In the genomic region with DNA sequence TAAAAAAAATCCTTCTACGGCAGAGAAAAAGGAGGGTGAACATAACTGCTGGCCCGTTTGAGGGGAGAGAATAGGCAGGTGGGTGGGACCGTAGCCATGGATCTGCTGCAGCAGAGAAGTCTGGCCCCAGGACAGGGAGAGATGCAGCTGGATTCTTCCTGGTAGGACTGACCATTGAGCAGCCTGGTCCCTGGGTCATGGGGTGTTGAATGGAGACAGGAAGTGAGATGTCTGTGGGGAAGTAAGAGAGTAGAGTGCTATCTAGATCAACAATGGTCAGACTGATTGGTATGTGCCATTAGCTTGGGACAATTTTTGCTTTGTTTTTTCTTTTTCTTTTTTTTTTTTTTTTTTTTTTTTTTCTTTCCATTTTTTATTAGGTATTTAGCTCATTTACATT, we compare ENCODE assay signal across 30 mouse cellular contexts.
DNase-seq lines count a peak whose midpoint lies in the region; ATAC-seq and TF ChIP-seq lines count a peak whose summit lies in the region.
"Had no signal": no experiment of that assay in that cellular context is flagged by ENCODE, and none has a peak within 500 bp of the region (broad histone marks: within the 10 kb centered on the region; RNA-seq: fewer than 3 reads in every experiment).

No protein-coding gene starts in this region.

- H3K9me3 ChIP-seq in lung, embryonic 14.5 days (ENCODE audit: low read depth, low read length) = 0 out of 2 replicates have a peak, but pooled peaks cover 4% of the 10 kb centered on the region
- H3K9me3 ChIP-seq in ES-Bruce4 (replicated peaks; ENCODE audit: control insufficient read depth, insufficient read depth, low read length, poor library complexity, severe bottlenecking) = no peaks in the 10 kb centered on the region
- H3K9me3 ChIP-seq: heart, embryonic 12.5 days; hindbrain, embryonic 10.5 days; intestine, embryonic 15.5 days; lung, embryonic 15.5 days had no signal

- H3K27ac ChIP-seq in lung, embryonic 14.5 days (ENCODE audit: low read depth) = no peak overlapping the region
- H3K27ac ChIP-seq in ES-Bruce4 (ENCODE audit: insufficient read depth, low read length) = no peak overlapping the region
- H3K27ac ChIP-seq in bone marrow macrophage, adult 2 months (ENCODE audit: insufficient read depth, low read depth, low read length) = peak overlapping the region; percentile 5; the same call in 1 of the 2 replicates
- H3K27ac ChIP-seq: heart, adult 2 months; hindbrain, embryonic 10.5 days; intestine, embryonic 15.5 days; kidney, postnatal 0 days; liver, embryonic 14.5 days; lung, embryonic 15.5 days; neural tube, embryonic 12.5 days had no signal

- H3K4me2 ChIP-seq in lung, embryonic 14.5 days = no peak overlapping the region
- H3K4me2 ChIP-seq: heart, embryonic 12.5 days; intestine, embryonic 15.5 days; lung, embryonic 15.5 days; midbrain, embryonic 11.5 days; neural tube, embryonic 12.5 days had no signal

- H3K4me1 ChIP-seq in lung, embryonic 14.5 days (ENCODE audit: insufficient read depth) = peaks cover 4% of the 10 kb centered on the region; the same call in 1 of the 2 replicates
- H3K4me1 ChIP-seq in lung, adult 2 months (ENCODE audit: control insufficient read depth, insufficient read depth, low read length) = no peaks in the 10 kb centered on the region
- H3K4me1 ChIP-seq in ES-Bruce4 (ENCODE audit: control insufficient read depth, insufficient read depth, low read length) = peaks cover 25% of the 10 kb centered on the region
- peaks cover 49% of the 10 kb centered on the region for H3K4me1 ChIP-seq in bone marrow macrophage, adult 2 months (ENCODE audit: control insufficient read depth, insufficient read depth, low read length)
- H3K4me1 ChIP-seq: neural tube, embryonic 12.5 days had no signal

- H3K9ac ChIP-seq in lung, embryonic 14.5 days = no peak overlapping the region
- H3K9ac ChIP-seq in ES-Bruce4 (ENCODE audit: low read depth, poor library complexity, severe bottlenecking) = no peak overlapping the region
- H3K9ac ChIP-seq: heart, embryonic 12.5 days; intestine, embryonic 15.5 days; liver, embryonic 14.5 days; lung, embryonic 15.5 days; neural tube, embryonic 12.5 days had no signal

- no peaks in the 10 kb centered on the region for H3K36me3 ChIP-seq in lung, embryonic 14.5 days (ENCODE audit: insufficient read depth)
- peaks cover 35% of the 10 kb centered on the region for H3K36me3 ChIP-seq in ES-Bruce4 (ENCODE audit: control insufficient read depth, insufficient read depth, low read length, poor library complexity, severe bottlenecking)
- H3K36me3 ChIP-seq: heart, embryonic 12.5 days; hindbrain, embryonic 10.5 days; intestine, embryonic 15.5 days; lung, embryonic 15.5 days; neural tube, embryonic 12.5 days had no signal

- DNase-seq in lung, embryonic 14.5 days = peak; percentile 28
- no peak for DNase-seq in lung, adult 2 months
- DNase-seq in frontal cortex, postnatal 36 days (ENCODE audit: low spot score in 2 of 2) = no peak
- no peak for DNase-seq in layer of hippocampus, adult 11-12 months (ENCODE audit: low spot score)
- DNase-seq: adrenal gland, postnatal 25 days; cerebellum, adult 2 months; cerebellum, postnatal 25 days; gastrocnemius, postnatal 25 days; heart, adult 2 months; kidney, adult 8-10 months; layer of hippocampus, adult 9-11 months; liver; right cerebral cortex, adult 18-20 months had no signal

- H3K4me3 ChIP-seq in lung, embryonic 14.5 days (ENCODE audit: low read depth, low read length) = no peak overlapping the region
- H3K4me3 ChIP-seq in lung, adult 2 months (replicated peaks; ENCODE audit: extremely low read depth, low read depth, low read length) = no peak overlapping the region
- H3K4me3 ChIP-seq in ES-Bruce4 (ENCODE audit: low read depth, low read length) = no peak overlapping the region
- H3K4me3 ChIP-seq in bone marrow macrophage, adult 2 months (ENCODE audit: insufficient read depth, low read length) = no peak overlapping the region
- H3K4me3 ChIP-seq: heart, adult 2 months; heart, embryonic 12.5 days; hindbrain, embryonic 10.5 days; intestine, embryonic 15.5 days; lung, embryonic 15.5 days; myocyte; neural tube, embryonic 12.5 days had no signal

- TF ChIP-seq EP300 in ES-Bruce4 (IDR thresholded peaks at IDR 0.05; ENCODE audit: insufficient read depth, low read depth, low read length) = peak; percentile 57; the same call in 1 of the 2 replicates

- TF ChIP-seq POLR2A in lung, adult 2 months (IDR thresholded peaks at IDR 0.05; ENCODE audit: borderline replicate concordance, extremely low read depth, low read depth, low read length) = no peak
- TF ChIP-seq POLR2A in ES-Bruce4 (IDR thresholded peaks at IDR 0.05; ENCODE audit: insufficient read depth, low read length) = no peak
- no peak for TF ChIP-seq POLR2A in bone marrow macrophage, adult 2 months (IDR thresholded peaks at IDR 0.05; ENCODE audit: borderline replicate concordance, low read depth, low read length)

- H3K27me3 ChIP-seq in lung, embryonic 14.5 days (ENCODE audit: insufficient read depth, low read length) = no peaks in the 10 kb centered on the region
- no peaks in the 10 kb centered on the region for H3K27me3 ChIP-seq in ES-Bruce4 (ENCODE audit: control insufficient read depth, insufficient read depth, low read length, poor library complexity, severe bottlenecking)
- H3K27me3 ChIP-seq: heart, embryonic 12.5 days; intestine, embryonic 15.5 days; lung, embryonic 15.5 days; neural tube, embryonic 12.5 days had no signal

- no peak for ATAC-seq in lung, embryonic 14.5 days (ENCODE audit: insufficient read depth)
- 0 out of 2 replicates have a peak, but pooled peaks have one; percentile 31 for ATAC-seq in monocyte, adult 5-6 weeks (replicated peaks; ENCODE audit: insufficient number of reproducible peaks, low FRiP score, low TSS enrichment, poor library complexity, severe bottlenecking)
- ATAC-seq in erythroblast, adult 5-6 weeks (replicated peaks; ENCODE audit: low FRiP score, poor library complexity, severe bottlenecking) = no peak
- ATAC-seq: CD4-positive, CD25-positive, alpha-beta regulatory T cell, adult 4 months; forebrain, embryonic 14.5 days; hindbrain, embryonic 16.5 days; intestine, embryonic 15.5 days; midbrain, embryonic 16.5 days had no signal

- 66% methylated on average over 3 of the region's 3 CpGs for WGBS in lung, embryonic 14.5 days
- 79% methylated on average over 3 of the region's 3 CpGs for WGBS in lung, adult 2 months

- TF ChIP-seq CTCF in lung, embryonic 14.5 days (IDR thresholded peaks at IDR 0.05; ENCODE audit: low read depth) = no peak
- TF ChIP-seq CTCF in lung, adult 2 months (IDR thresholded peaks at IDR 0.05; ENCODE audit: insufficient read depth, low read length) = no peak
- no peak for TF ChIP-seq CTCF in ES-Bruce4 (IDR thresholded peaks at IDR 0.05; ENCODE audit: low read depth, low read length)
- no peak for TF ChIP-seq CTCF in bone marrow macrophage, adult 2 months (IDR thresholded peaks at IDR 0.05; ENCODE audit: low read depth, low read length)
